Mouse (Mus musculus) kidney, adult 2 months (tissue): ENCODE measurements at regions not wholly inside any gene's neighbourhood (a gene's known extent, or its start where the extent isn't known, plus 50 kb on each side); places are given as distances from the start of the nearest gene placed in this dataset.

Experiments
- DNase-seq: peaks from one replicate; pipeline ENCODE4 v3.0.0; 2021
- H3K27ac ChIP-seq: fragments of 200-500 bp; 2 replicates; pipeline ENCODE4 v1.5.1; 2012; ENCODE audit warnings: low read depth, low read length, control low read depth, inconsistent platforms; ENCODE audit not compliant: insufficient read depth
- H3K27me3 ChIP-seq: fragments of 200-500 bp; replicated peaks from 2 replicates; pipeline ENCODE4 v1.6.1; 2012; ENCODE audit warnings: mild to moderate bottlenecking, moderate library complexity, low read length, inconsistent platforms; ENCODE audit not compliant: control insufficient read depth, insufficient read depth
- H3K36me3 ChIP-seq: fragments of 200-500 bp; 2 replicates; pipeline ENCODE4 v1.6.1; 2012; ENCODE audit warnings: mild to moderate bottlenecking, moderate library complexity, low read length, inconsistent platforms; ENCODE audit not compliant: control insufficient read depth, insufficient read depth
- H3K4me1 ChIP-seq: fragments of 200-500 bp; 2 replicates; pipeline ENCODE4 v1.6.1; 2011; ENCODE audit warnings: low read length; ENCODE audit not compliant: control insufficient read depth, insufficient read depth
- H3K4me3 ChIP-seq: fragments of 200-500 bp; 2 replicates; pipeline ENCODE4 v1.5.1; 2011; ENCODE audit warnings: mild to moderate bottlenecking, low read depth, low read length, control low read depth; ENCODE audit not compliant: insufficient read depth
- CTCF ChIP-seq: fragments of 200-500 bp; conservative IDR thresholded peaks from 2 replicates; pipeline ENCODE4 v1.5.1; 2011; ENCODE audit warnings: low read depth, mild to moderate bottlenecking, control low read depth, low read length, moderate library complexity, mixed read lengths; ENCODE audit not compliant: insufficient read depth, insufficient read length
- POLR2A ChIP-seq: fragments of 200-500 bp; IDR thresholded peaks from one replicate; pipeline ENCODE4 v1.6.1; 2011; ENCODE audit warnings: low read depth, low read length, control low read depth
- WGBS: fragments of 180-500 bp; shearing (Covaris S2); methylation state at CpG from one replicate; pipeline ENCODE4 v1.1.7; 2018; 5-methylcytosine and 5-hydroxymethylcytosine counted together

GRCm38 (mm10) chr16:8351424-8351823 is 73.5 kb downstream of the Tmem114 start:
- Histone ChIP-seq H3K27ac (no peak overlapping the region), H3K27me3 (no peaks in the 10 kb centered on the region), H3K36me3 (no peaks in the 10 kb centered on the region), H3K4me3 (peak overlapping the region; percentile 20), H3K4me1 (no peaks in the 10 kb centered on the region)
- peak; percentile 30 for DNase-seq
- TF ChIP-seq POLR2A (no peak), CTCF (no peak)
- 20% methylated on average over 4 of the region's 4 CpGs for WGBS

GRCm38 (mm10) chr16:8349148-8349547 is 75.8 kb downstream of the Tmem114 start:
- no peak overlapping the region for H3K27ac ChIP-seq
- 55% methylated on average over 3 of the region's 3 CpGs for WGBS
- H3K4me3 ChIP-seq, result no peak overlapping the region
- H3K4me1 ChIP-seq, result no peaks in the 10 kb centered on the region
- H3K27me3 ChIP-seq, result no peaks in the 10 kb centered on the region
- TF ChIP-seq POLR2A (no peak), CTCF (no peak)
- H3K36me3 ChIP-seq, result no peaks in the 10 kb centered on the region
- DNase-seq, result no peak

- Histone ChIP-seq H3K27ac (no peak overlapping the region), H3K4me3 (no peak overlapping the region), H3K27me3 (no peaks in the 10 kb centered on the region), H3K36me3 (no peaks in the 10 kb centered on the region), H3K4me1 (no peaks in the 10 kb centered on the region)
- 50% methylated on average over 5 of the region's 5 CpGs for WGBS
- no peak for DNase-seq
- TF ChIP-seq CTCF, result no peak
Measured at GRCm38 (mm10) chr16:8348645-8349044, 76.3 kb downstream of the Tmem114 start.

- H3K27me3 ChIP-seq, result no peaks in the 10 kb centered on the region
- 87% methylated on average over 7 of the region's 7 CpGs for WGBS
- DNase-seq, result no peak
- H3K4me1 ChIP-seq, result no peaks in the 10 kb centered on the region
- H3K27ac ChIP-seq, result no peak overlapping the region
- no peak overlapping the region for H3K4me3 ChIP-seq
- H3K36me3 ChIP-seq, result no peaks in the 10 kb centered on the region
- TF ChIP-seq POLR2A (no peak), CTCF (no peak)
Measured at GRCm38 (mm10) chr16:8345216-8345615, 79.7 kb downstream of the Tmem114 start.

GRCm38 (mm10) chr16:8333081-8333710 is 91.7 kb downstream of the Tmem114 start:
- no peaks in the 10 kb centered on the region for H3K36me3 ChIP-seq
- TF ChIP-seq CTCF, result no peak; the same call in 1 of the 2 replicates
- no peak for TF ChIP-seq POLR2A
- no peaks in the 10 kb centered on the region for H3K27me3 ChIP-seq
- 24% methylated on average over 8 of the region's 8 CpGs for WGBS
- no peak overlapping the region for H3K27ac ChIP-seq
- H3K4me3 ChIP-seq, result no peak overlapping the region
- no peaks in the 10 kb centered on the region for H3K4me1 ChIP-seq
- peak; percentile 5 for DNase-seq

GRCm38 (mm10) chr16:8311996-8312395 is 112.9 kb downstream of the Tmem114 start:
- H3K27ac ChIP-seq, result no peak overlapping the region
- no peak for DNase-seq
- no peaks in the 10 kb centered on the region for H3K4me1 ChIP-seq
- WGBS, result 62% methylated on average over 7 of the region's 7 CpGs
- no peak overlapping the region for H3K4me3 ChIP-seq
- no peaks in the 10 kb centered on the region for H3K27me3 ChIP-seq
- H3K36me3 ChIP-seq, result no peaks in the 10 kb centered on the region
- TF ChIP-seq POLR2A (no peak), CTCF (no peak)

GRCm38 (mm10) chr16:8306389-8306788 is 118.5 kb downstream of the Tmem114 start:
- WGBS, result 70% methylated on average over 8 of the region's 8 CpGs
- DNase-seq, result no peak

More at GRCm38 (mm10) chr16:8306389-8306788, 118.5 kb downstream of the Tmem114 start:
- H3K36me3 ChIP-seq, result no peaks in the 10 kb centered on the region
- H3K4me3 ChIP-seq, result no peak overlapping the region
- TF ChIP-seq POLR2A, result no peak
- TF ChIP-seq CTCF, result no peak
- no peaks in the 10 kb centered on the region for H3K4me1 ChIP-seq
- no peak overlapping the region for H3K27ac ChIP-seq
- H3K27me3 ChIP-seq, result no peaks in the 10 kb centered on the region
